Mouse (Mus musculus): ENCODE measurements around the gene Cpt1b.

- TF ChIP-seq CTCF (IDR thresholded peaks at IDR 0.05; ENCODE audit: low read depth, low read length) (no peak), GATA1 (IDR thresholded peaks at IDR 0.05; ENCODE audit: borderline replicate concordance, low read length) (no peak), TAL1 (conservative IDR thresholded peaks at IDR 0.05; ENCODE audit: low read depth, low read length) (no peak), POLR2AphosphoS5 (IDR thresholded peaks at IDR 0.05; ENCODE audit: insufficient replicate concordance, low read depth, low read length) (no peak)
These were observed 25.9 kb downstream of the Cpt1b start for GRCm38 (mm10) chr15:89399716-89400115.
